Mouse (Mus musculus) urinary bladder, adult 2 months (tissue): ENCODE results near the gene Garnl3. TPM values are rescaled to one million over a fixed set of nuclear protein-coding genes. Genes with fewer than 3 reads are reported as not detected.

Source experiments
- DNase-seq: peaks from one replicate; pipeline ENCODE4 v3.0.0; 2022; ENCODE audit warnings: low spot score
- polyA plus RNA-seq: library from polyadenylated mRNA; depleted of rRNA; stranded (reverse); fragments of >200 nt; gene quantifications from 2 replicates; pipeline ENCODE4 v1.2.3, GENCODE M21; 2012; rRNA removed

The Garnl3 gene
- 3.7 TPM in 2 replicates for polyA plus RNA-seq

GRCm38 (mm10) chr2:33131500-33132092 is at the start of gene Garnl3:
Gene Garnl3, minus strand, starts transcription at chr2:33131654.
- no peak for DNase-seq

- no peak for DNase-seq
Measured at GRCm38 (mm10) chr2:33179930-33180630, 48.6 kb upstream of the Garnl3 start.

GRCm38 (mm10) chr2:33179171-33179929 is 47.9 kb upstream of the Garnl3 start:
- no peak for DNase-seq

GRCm38 (mm10) chr2:33178243-33178932 is 46.9 kb upstream of the Garnl3 start:
- DNase-seq: no peak

- no peak for DNase-seq
Measured at GRCm38 (mm10) chr2:33177443-33178242, 46.2 kb upstream of the Garnl3 start.

GRCm38 (mm10) chr2:33176921-33177320 is 45.5 kb upstream of the Garnl3 start:
- DNase-seq: no peak

GRCm38 (mm10) chr2:33176516-33176915 is 45.1 kb upstream of the Garnl3 start:
- DNase-seq: no peak

- no peak for DNase-seq
Measured at GRCm38 (mm10) chr2:33173686-33174085, 42.2 kb upstream of the Garnl3 start.

GRCm38 (mm10) chr2:33173126-33173525 is 41.7 kb upstream of the Garnl3 start:
- no peak for DNase-seq

GRCm38 (mm10) chr2:33170777-33171565 is 39.5 kb upstream of the Garnl3 start:
- DNase-seq: no peak

GRCm38 (mm10) chr2:33169445-33169844 is 38.0 kb upstream of the Garnl3 start:
- DNase-seq: no peak

- no peak for DNase-seq
Measured at GRCm38 (mm10) chr2:33167060-33167459, 35.6 kb upstream of the Garnl3 start.

GRCm38 (mm10) chr2:33165710-33166374 is 34.4 kb upstream of the Garnl3 start:
- DNase-seq: no peak

GRCm38 (mm10) chr2:33165229-33165628 is 33.8 kb upstream of the Garnl3 start:
- no peak for DNase-seq

GRCm38 (mm10) chr2:33164646-33165045 is 33.2 kb upstream of the Garnl3 start:
- DNase-seq: no peak

- no peak for DNase-seq
Measured at GRCm38 (mm10) chr2:33162126-33162525, 30.7 kb upstream of the Garnl3 start.

- no peak for DNase-seq
Measured at GRCm38 (mm10) chr2:33160326-33160973, 29.0 kb upstream of the Garnl3 start.

- no peak for DNase-seq
Measured at GRCm38 (mm10) chr2:33159593-33159992, 28.1 kb upstream of the Garnl3 start.

GRCm38 (mm10) chr2:33158895-33159294 is 27.4 kb upstream of the Garnl3 start:
- DNase-seq: no peak
